Mouse (Mus musculus): Measurements from ENCODE around the gene Spata31d1b. TPM values are rescaled to one million over a fixed set of nuclear protein-coding genes. Genes with fewer than 3 reads are reported as not detected.

The Spata31d1b gene
- under 1 TPM in 1 of 2 experiments, not detected in 1; 0.01 TPM for polyA plus RNA-seq (2012; fragmentation: generic; extraction: Trizol)

GRCm38 (mm10) chr13:59711984-59712383, at the start of gene Spata31d1b:
Gene Spata31d1b, plus strand, starts transcription at chr13:59712284.

GRCm38 (mm10) chr13:59675151-59676011, 36.7 kb upstream of the Spata31d1b start, which contains the start of gene Golm1:
Gene Golm1, minus strand, starts transcription at chr13:59675811.

GRCm38 (mm10) chr13:59694008-59694407, 18.1 kb upstream of the Spata31d1b start, which contains the start of gene 4921517D22Rik:
Gene 4921517D22Rik, minus strand, starts transcription at chr13:59694108.

GRCm38 (mm10) chr13:59710230-59710629, 1.9 kb upstream of the Spata31d1b start, which contains the start of gene Spata31d1a:
Gene Spata31d1a, minus strand, starts transcription at chr13:59710330.

GRCm38 (mm10) chr13:59731652-59732051, 19.6 kb downstream of the Spata31d1b start, which contains the start of gene Spata31d1d:
Gene Spata31d1d, minus strand, starts transcription at chr13:59731752.

GRCm38 (mm10) chr13:59746711-59747110, 34.6 kb downstream of the Spata31d1b start, which contains the start of gene 1700014D04Rik:
Gene 1700014D04Rik, minus strand, starts transcription at chr13:59746752.

Other genes starting within 250 kb of the Spata31d1b start
- 1 to 10 TPM; 2.6 to 8.4 TPM for gene Agtpbp1, start 127.1 kb upstream of the Spata31d1b start, polyA plus RNA-seq (2012; fragmentation: generic; extraction: Trizol)
- gene Naa35, start 127.0 kb upstream of the Spata31d1b start, polyA plus RNA-seq (2012; fragmentation: generic; extraction: Trizol): 10 to 100 TPM; 12.8 to 51.3 TPM
- gene Golm1, start 36.5 kb upstream of the Spata31d1b start, polyA plus RNA-seq (2012; fragmentation: generic; extraction: Trizol): 1 to 10 TPM in 1 of 2 experiments, under 1 TPM in 1; 0.20 to 4.2 TPM
- gene 4921517D22Rik, start 18.2 kb upstream of the Spata31d1b start, polyA plus RNA-seq (2012; fragmentation: generic; extraction: Trizol): not detected
- not detected for gene Spata31d1a, start 2.0 kb upstream of the Spata31d1b start, polyA plus RNA-seq (2012; fragmentation: generic; extraction: Trizol)
- gene Spata31d1d, start 19.5 kb downstream of the Spata31d1b start, polyA plus RNA-seq (2012; fragmentation: generic; extraction: Trizol): not detected
- gene 1700014D04Rik, start 34.5 kb downstream of the Spata31d1b start, polyA plus RNA-seq (2012; fragmentation: generic; extraction: Trizol): not detected
- 10 to 100 TPM; 10.1 to 52.7 TPM for gene Isca1, start 57.5 kb downstream of the Spata31d1b start, polyA plus RNA-seq (2012; fragmentation: generic; extraction: Trizol)
- not detected for gene Gm49354, start 70.0 kb downstream of the Spata31d1b start, polyA plus RNA-seq (2012; fragmentation: generic; extraction: Trizol)
- 10 to 100 TPM in 1 of 2 experiments, 1 to 10 TPM in 1; 1.1 to 20.1 TPM for gene Tut7, start 110.9 kb downstream of the Spata31d1b start, polyA plus RNA-seq (2012; fragmentation: generic; extraction: Trizol)

Measured in C3H10T1/2 (cell line).